Mouse (Mus musculus) left cerebral cortex, postnatal 36 days (tissue): Measurements from ENCODE around the gene Smok3c. TPM values are rescaled to one million over a fixed set of nuclear protein-coding genes. Genes with fewer than 3 reads are reported as not detected.
"Not testable (repeated sequence)": the region's sequence is repeated elsewhere in the genome, so short reads cannot be mapped to it uniquely, and the experiment has no call there.

Source experiments
- DNase-seq, 2 experiments: peaks; one replicate each; pipeline ENCODE4 v3.0.0; 2021 to 2022; ENCODE audit warnings: low spot score in 2 of 2, mixed read lengths in 1 of 2
- intact Hi-C: fragments of 180-260 bp; cut with DNase I; formaldehyde crosslinking; loops from one replicate; pipeline ENCODE4 v1.15.1; 2025
- total RNA-seq, 2 experiments: library from RNA; stranded (reverse); gene quantifications; 2 replicates each; pipeline ENCODE4 v1.2.3; 2021

Smok3c gene
- total RNA-seq, 2 experiments from 2014 or later: not detected

DNA sequence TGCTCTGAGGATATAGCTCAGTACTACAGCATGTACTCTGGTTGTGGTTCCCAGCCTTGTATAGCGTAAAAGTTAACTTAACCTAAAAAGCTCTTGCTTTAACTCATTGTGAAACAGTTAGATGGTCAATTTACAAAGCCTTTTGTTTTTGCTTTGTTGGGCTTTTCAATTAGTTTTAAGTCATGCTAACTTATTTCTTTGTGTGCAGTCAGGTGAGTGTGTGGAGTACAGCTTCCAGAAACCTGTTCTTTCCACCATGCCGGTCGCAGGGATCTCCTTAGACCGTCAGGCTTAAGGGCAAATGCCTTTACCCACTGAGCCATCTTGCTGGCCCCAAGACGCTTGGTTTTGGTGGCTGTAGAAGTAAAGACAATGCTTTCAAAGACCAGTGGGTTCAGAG lies 37.7 kb downstream of the Smok3c start:
- DNase-seq: no peak
- intact Hi-C loops: no loop called here

- no peak for DNase-seq
- intact Hi-C loops: no loop called here
Measured at GRCm38 (mm10) chr5:138092771-138093170, 39.8 kb downstream of the Smok3c start.

GRCm38 (mm10) chr5:138094474-138094873 lies 41.5 kb downstream of the Smok3c start:
- no peak for DNase-seq
- intact Hi-C loops: no loop called here

DNA sequence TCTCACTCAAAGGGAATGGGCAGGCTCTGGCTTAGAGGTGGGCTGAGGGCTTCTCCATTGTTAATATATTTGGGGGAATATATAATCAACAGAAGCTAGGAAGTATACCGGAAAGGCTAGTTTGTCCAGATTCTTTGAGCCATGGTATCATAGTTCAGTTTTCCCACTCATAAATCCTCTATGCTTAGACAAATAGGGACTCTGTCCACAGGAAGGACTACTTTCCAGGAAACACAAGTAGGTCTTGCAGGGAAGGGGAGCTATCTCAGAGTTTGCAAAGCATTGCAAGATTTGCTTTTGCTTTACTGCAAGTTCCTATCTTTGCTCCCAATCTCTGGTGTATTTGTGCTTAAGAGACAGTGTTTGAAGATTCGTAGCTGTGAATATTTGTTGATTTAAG lies 52.0 kb downstream of the Smok3c start:
- no peak for DNase-seq
- intact Hi-C loops: no loop called here

- no peak for DNase-seq
- intact Hi-C loops: no loop called here
Measured at GRCm38 (mm10) chr5:138107130-138107529, 54.1 kb downstream of the Smok3c start.

DNA sequence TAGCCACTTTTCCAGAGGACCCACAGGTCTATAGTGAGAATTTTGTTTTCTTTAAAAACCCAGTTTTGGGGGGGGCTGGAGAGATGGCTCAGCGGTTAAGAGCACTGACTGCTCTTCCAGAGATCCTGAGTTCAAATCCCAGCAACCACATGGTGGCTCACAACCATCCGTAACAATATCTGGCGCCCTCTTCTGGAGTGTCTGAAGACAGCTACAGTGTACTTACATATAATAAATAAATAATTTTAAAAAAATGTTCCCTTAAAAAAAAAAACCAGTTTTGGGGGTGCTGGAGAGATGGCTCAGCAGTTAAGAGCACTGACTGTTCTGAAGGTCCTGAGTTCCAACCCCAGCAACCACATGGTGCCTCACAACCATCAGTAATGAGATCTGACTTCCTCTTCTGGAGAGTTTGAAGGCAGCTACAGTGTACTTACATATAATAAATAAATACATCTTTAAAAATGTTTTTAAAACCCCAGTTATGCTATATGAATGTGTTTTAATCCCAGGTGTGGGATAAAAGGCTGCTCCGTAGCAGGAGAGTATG lies 56.9 kb downstream of the Smok3c start:
- intact Hi-C loops: loop anchor here (10.0 kb wide), 1 partner anchor 315 kb away; no protein-coding TSS in a partner anchor
- DNase-seq: not testable (repeated sequence)

Other genes starting within 250 kb of the Smok3c start
- under 1 TPM in 1 of 2 experiments, not detected in 1; 0.20 TPM for gene Pilra, start 216.9 kb upstream of the Smok3c start, total RNA-seq
- not detected for gene Pilrb1, start 195.1 kb upstream of the Smok3c start, total RNA-seq
- gene Pilrb2, start 181.4 kb upstream of the Smok3c start, total RNA-seq: not detected
- under 1 TPM; 0.25 TPM for gene Cyp3a13, start 131.6 kb upstream of the Smok3c start, total RNA-seq
- 10 to 100 TPM; 21.0 to 23.4 TPM for gene Gjc3, start 90.1 kb upstream of the Smok3c start, total RNA-seq
- not detected for gene Azgp1, start 71.7 kb upstream of the Smok3c start, total RNA-seq
- not detected for gene Smok3a, start 31.9 kb upstream of the Smok3c start, total RNA-seq
- not detected for gene Smok3b, start 31.8 kb upstream of the Smok3c start, total RNA-seq
- gene Zkscan1, start 31.9 kb downstream of the Smok3c start, total RNA-seq: 10 to 100 TPM; 39.9 to 40.2 TPM
- gene Zscan21, start 63.7 kb downstream of the Smok3c start, total RNA-seq: 10 to 100 TPM; 16.1 to 16.4 TPM
- 10 to 100 TPM; 12.3 to 16.2 TPM for gene Zfp113, start 102.5 kb downstream of the Smok3c start, total RNA-seq
- 100 to 1,000 TPM; 122 to 137 TPM for gene Cops6, start 107.9 kb downstream of the Smok3c start, total RNA-seq
- 10 to 100 TPM; 20.1 to 26.6 TPM for gene Ap4m1, start 118.8 kb downstream of the Smok3c start, total RNA-seq
- gene Mcm7, start 119.2 kb downstream of the Smok3c start, total RNA-seq: 10 to 100 TPM; 14.3 to 15.3 TPM
- gene Taf6, start 134.3 kb downstream of the Smok3c start, total RNA-seq: 10 to 100 TPM; 36.1 to 41.1 TPM
- gene Cnpy4, start 134.3 kb downstream of the Smok3c start, total RNA-seq: 10 to 100 TPM; 14.5 to 18.0 TPM
- 10 to 100 TPM in 1 of 2 experiments, 1 to 10 TPM in 1; 8.7 to 11.6 TPM for gene Mblac1, start 141.1 kb downstream of the Smok3c start, total RNA-seq
- gene Nxpe5, start 172.7 kb downstream of the Smok3c start, total RNA-seq: not detected
- gene Lamtor4, start 202.3 kb downstream of the Smok3c start, total RNA-seq: 10 to 100 TPM; 53.4 to 54.3 TPM
- gene BC037034, start 210.8 kb downstream of the Smok3c start, total RNA-seq: 10 to 100 TPM; 59.2 to 68.2 TPM
- gene Gal3st4, start 219.6 kb downstream of the Smok3c start, total RNA-seq: 1 to 10 TPM; 2.3 to 3.2 TPM
- not detected for gene Gm43720, start 226.8 kb downstream of the Smok3c start, total RNA-seq
- gene Gpc2, start 226.8 kb downstream of the Smok3c start, total RNA-seq: 1 to 10 TPM; 1.5 to 2.6 TPM
- under 1 TPM; 0.62 to 0.77 TPM for gene Stag3, start 227.0 kb downstream of the Smok3c start, total RNA-seq